Mouse (Mus musculus): ENCODE measurements around the gene Rgs6. TPM values are rescaled to one million over a fixed set of nuclear protein-coding genes. Genes with fewer than 3 reads are reported as not detected.

Gene Rgs6
- polyA plus RNA-seq, 1 experiment from 2014 or later = 1.9 TPM

DNA sequence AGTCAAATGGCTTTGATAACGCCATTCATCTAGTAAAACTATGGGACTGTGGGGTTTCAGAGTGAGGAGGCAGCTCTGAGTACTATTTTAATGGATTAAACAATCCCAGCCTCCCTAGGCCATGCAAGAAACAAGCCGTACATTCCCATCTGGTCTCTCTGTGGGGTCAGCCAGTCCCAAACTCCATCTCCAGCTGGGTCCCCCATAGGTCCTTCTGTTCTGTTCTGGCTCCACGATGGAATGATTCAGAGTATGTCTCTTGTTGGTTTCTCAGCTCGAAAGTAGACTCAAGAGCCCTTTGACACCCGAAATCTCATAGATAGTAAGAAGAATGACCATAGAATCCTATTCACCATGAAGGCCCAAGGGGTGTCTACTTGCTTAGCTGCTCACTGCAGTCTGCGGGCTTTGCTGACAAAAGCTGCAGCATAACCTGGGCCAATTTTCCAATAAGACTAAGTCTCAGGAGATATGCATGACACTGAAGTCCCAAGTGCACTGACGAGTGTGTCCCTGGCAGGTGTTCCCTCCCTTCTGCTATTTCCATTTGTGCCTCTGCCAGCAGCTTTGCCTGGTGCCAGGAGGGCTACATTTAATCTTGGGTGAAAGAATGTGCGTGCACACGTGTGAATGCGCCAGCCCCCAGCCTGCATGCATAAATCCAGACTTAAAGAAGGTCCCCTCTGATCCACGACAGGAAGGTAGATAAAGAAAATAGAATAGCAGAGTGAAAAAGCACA is 522.0 kb downstream of the Rgs6 start:
- H3K27me3 ChIP-seq = peaks cover 6% of the 10 kb centered on the region
- in situ Hi-C loops (cut with MboI; ENCODE audit: low pct_unique_long_range_greater_than_20kb) = loop anchor here (5.0 to 25.0 kb wide), 2 partner anchors 382 to 652 kb away; partner anchors contain the start of gene Papln
- CTCF ChIA-PET = no interaction called here
- DNase-seq (ENCODE audit: low read depth, low spot score) (no peak), ATAC-seq (no peak)
- TF ChIP-seq CTCF (IDR thresholded peaks at IDR 0.05) = no peak
- POLR2A ChIA-PET = no interaction called here

DNA sequence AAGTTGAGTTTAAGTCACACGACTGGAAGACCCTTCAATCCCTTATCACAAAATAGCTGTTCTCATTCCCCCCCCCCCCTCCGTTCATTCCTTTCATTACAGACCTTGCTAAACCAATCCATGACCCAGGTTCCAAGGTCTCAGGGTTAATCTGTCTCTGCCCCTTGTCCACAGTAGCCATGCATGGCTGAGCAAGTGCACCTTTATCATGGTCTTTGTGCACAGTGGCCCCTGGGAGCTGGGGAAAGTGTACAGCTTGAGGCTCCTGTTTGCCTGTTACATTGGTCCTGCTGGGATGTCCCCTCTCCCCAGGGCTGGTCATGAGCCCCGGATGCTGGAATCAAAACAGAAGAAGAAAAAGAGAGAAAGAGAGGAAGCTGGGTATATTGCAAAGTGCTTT is 522.6 kb downstream of the Rgs6 start:
- DNase-seq (ENCODE audit: low read depth, low spot score) = no peak
- CTCF ChIA-PET = no interaction called here
- no peak for TF ChIP-seq CTCF (IDR thresholded peaks at IDR 0.05)
- ATAC-seq = no peak
- in situ Hi-C loops (cut with MboI; ENCODE audit: low pct_unique_long_range_greater_than_20kb) = loop anchor here (5.0 to 25.0 kb wide), 2 partner anchors 382 to 652 kb away; partner anchors contain the start of gene Papln
- POLR2A ChIA-PET = no interaction called here
- H3K27me3 ChIP-seq = peaks cover 6% of the 10 kb centered on the region

DNA sequence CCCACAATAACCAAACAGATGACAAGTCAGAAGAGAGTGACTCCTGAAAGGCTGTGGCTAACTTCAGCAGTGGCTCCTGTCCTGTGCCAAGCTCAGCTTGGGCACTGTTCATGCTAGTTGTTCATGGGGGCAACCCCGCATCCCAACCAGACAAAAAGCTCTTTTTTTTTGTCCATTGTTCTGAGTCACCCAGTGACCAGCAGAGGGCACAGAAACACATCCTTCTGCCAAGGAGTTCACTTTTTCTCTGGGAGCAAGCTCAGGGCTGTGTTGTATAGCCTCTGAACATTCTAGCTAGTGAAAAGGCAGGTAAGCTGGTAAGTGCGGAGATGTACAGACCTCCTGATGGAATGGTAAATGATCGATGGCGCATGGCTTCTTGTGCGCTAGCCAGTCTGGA is 524.2 kb downstream of the Rgs6 start:
- no peak for ATAC-seq
- peak; percentile 42 for TF ChIP-seq CTCF (IDR thresholded peaks at IDR 0.05)
- H3K27me3 ChIP-seq = peaks cover 6% of the 10 kb centered on the region
- DNase-seq (ENCODE audit: low read depth, low spot score) = no peak
- POLR2A ChIA-PET = interaction anchor here (0.6 kb wide), 1 partner anchor 25 kb away, joined by 3 read pairs; no protein-coding TSS in a partner anchor
- CTCF ChIA-PET = interaction anchor here (0.8 to 1.2 kb wide), 3 partner anchors 8 to 387 kb away, joined by 3 read pairs; no protein-coding TSS in a partner anchor
- in situ Hi-C loops (cut with MboI; ENCODE audit: low pct_unique_long_range_greater_than_20kb) = loop anchor here (5.0 to 25.0 kb wide), 2 partner anchors 380 to 650 kb away; partner anchors contain the start of gene Papln

DNA sequence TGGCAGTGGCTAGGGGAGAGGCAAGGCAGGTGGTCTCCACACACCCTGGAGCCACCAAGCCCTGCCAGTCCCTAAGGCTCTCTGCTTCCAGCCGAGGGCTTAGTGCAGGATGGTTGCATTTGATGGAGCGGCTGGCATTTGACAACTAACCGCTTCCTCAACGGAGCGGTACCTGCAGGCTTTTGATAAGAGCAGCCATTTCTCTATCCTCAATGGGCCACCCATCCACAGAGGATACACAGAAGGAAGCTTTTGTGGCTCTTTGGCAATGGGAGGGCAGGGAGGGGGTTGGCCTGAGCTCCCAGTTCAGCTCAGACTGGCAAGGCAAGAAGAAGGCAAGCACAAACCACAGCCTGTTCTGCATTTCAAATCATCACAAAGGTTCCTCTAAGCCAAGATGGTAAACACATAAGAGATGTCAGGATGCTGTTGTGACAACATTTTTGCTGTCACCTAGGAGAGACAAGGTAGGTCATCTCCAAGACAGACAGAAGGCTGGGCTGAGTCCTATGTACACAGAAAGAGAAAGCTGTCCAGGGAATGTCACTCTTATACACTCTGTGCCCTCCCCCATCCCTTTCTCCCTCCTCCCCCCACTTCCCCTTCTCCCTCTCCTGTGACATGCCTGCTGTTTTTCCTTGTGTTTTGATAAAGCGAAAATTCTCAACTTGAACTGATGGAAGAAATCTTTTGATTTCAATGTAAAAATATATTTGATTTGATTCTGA is 525.0 kb downstream of the Rgs6 start:
- no peak for ATAC-seq
- H3K27me3 ChIP-seq = peaks cover 6% of the 10 kb centered on the region
- ChIA-PET CTCF (interaction anchor here (0.8 to 1.2 kb wide), 2 partner anchors 9 to 379 kb away, joined by 3 read pairs; no protein-coding TSS in a partner anchor), POLR2A (interaction anchor here (0.6 kb wide), 1 partner anchor 24 kb away, joined by 3 read pairs; no protein-coding TSS in a partner anchor)
- no peak for DNase-seq (ENCODE audit: low read depth, low spot score)
- in situ Hi-C loops (cut with MboI; ENCODE audit: low pct_unique_long_range_greater_than_20kb) = loop anchor here (5.0 to 25.0 kb wide), 2 partner anchors 379 to 649 kb away; partner anchors contain the start of gene Papln
- no peak for TF ChIP-seq CTCF (IDR thresholded peaks at IDR 0.05)

DNA sequence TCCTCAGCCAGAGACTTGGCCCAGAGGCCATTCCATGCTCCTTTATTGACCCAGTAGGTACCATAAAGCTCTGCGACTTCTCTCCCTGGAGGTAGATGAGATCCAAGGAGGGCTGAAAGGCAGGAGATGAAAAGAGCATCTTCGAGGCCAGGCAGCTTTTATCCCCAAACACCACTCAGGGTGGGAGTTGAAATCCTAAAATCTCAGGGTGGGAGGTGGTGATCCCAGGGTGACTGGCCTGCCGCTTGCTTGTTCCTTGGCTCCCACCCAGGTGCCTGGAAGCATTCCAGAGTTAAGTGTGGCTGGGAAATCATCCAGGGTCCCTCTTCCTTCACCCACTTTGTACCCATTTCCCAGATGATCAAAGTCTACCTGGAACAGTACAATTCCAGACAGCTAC is 525.9 kb downstream of the Rgs6 start:
- peaks cover 6% of the 10 kb centered on the region for H3K27me3 ChIP-seq
- POLR2A ChIA-PET = interaction anchor here (0.7 kb wide), 1 partner anchor 388 kb away, joined by 5 read pairs; no protein-coding TSS in a partner anchor
- in situ Hi-C loops (cut with MboI; ENCODE audit: low pct_unique_long_range_greater_than_20kb) = loop anchor here (5.0 to 25.0 kb wide), 2 partner anchors 378 to 648 kb away; partner anchors contain the start of gene Papln
- CTCF ChIA-PET = interaction anchor here (1.1 kb wide), 1 partner anchor 10 kb away, joined by 3 read pairs; no protein-coding TSS in a partner anchor
- DNase-seq (ENCODE audit: low read depth, low spot score) = no peak
- no peak for TF ChIP-seq CTCF (IDR thresholded peaks at IDR 0.05)
- ATAC-seq = no peak

DNA sequence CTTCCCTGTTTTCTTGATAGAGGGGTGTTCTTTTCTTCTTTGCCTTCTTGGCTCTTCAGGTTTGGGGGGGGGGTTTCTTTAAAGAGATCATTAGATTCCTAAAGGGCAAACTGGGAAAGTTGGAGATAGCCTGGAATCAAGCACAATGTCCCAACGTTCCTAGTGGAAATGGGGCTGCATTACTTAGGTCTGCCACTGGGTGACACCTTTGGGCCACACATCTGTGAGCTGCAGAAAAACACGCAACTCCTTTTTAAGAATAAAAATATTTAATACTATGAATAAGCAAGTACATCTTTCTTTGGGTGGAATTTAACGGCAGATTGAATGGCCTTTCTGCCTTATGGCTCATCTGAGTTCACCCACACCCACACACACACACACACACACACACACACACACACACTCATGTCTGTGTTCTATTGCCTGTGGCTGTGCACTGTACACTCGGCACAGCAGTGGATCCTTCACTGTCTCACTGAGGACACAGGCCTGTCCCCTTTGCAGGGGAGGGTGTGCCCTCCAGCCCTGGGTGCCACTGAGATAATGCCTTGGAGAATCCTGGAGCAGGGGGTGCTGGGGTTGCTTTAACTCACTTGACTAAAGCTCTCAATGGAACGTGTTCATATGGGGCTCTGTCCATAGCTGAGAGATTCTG is 526.4 kb downstream of the Rgs6 start:
- ATAC-seq (no peak), DNase-seq (ENCODE audit: low read depth, low spot score) (no peak)
- peak; percentile 88 for TF ChIP-seq CTCF (IDR thresholded peaks at IDR 0.05)
- in situ Hi-C loops (cut with MboI; ENCODE audit: low pct_unique_long_range_greater_than_20kb) = loop anchor here (5.0 to 25.0 kb wide), 2 partner anchors 378 to 648 kb away; partner anchors contain the start of gene Papln
- ChIA-PET CTCF (interaction anchor here (1.1 kb wide), 1 partner anchor 10 kb away, joined by 3 read pairs; no protein-coding TSS in a partner anchor), POLR2A (interaction anchor here (0.7 kb wide), 1 partner anchor 388 kb away, joined by 5 read pairs; no protein-coding TSS in a partner anchor)
- peaks cover 6% of the 10 kb centered on the region for H3K27me3 ChIP-seq

DNA sequence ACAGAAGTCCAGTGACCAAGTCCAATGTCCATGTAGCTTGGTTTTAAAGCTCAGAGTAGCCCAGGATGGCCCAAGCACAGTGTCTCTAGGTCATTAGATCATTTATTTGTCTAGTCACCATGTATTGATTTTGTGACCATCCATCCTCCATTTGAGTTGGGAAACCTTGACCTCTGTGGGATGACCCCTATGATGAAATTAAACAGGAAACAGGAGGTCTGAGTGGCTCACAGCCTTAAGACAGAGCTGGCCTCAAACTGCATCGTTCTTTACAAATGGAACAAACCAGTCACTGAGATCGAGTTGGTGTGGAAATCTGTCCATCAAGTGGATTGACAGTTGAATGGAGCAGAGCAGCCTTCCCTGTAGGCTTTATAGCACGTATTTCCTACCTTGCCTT is 536.0 kb downstream of the Rgs6 start:
- ATAC-seq (no peak), DNase-seq (ENCODE audit: low read depth, low spot score) (no peak)
- in situ Hi-C loops (cut with MboI; ENCODE audit: low pct_unique_long_range_greater_than_20kb) = loop anchor here (25.0 kb wide), 1 partner anchor 638 kb away; the partner anchor contains the start of gene Papln
- ChIA-PET POLR2A (no interaction called here), CTCF (interaction anchor here (0.7 to 1.0 kb wide), 2 partner anchors 10 to 36 kb away, joined by 3 read pairs; no protein-coding TSS in a partner anchor)
- no peak for TF ChIP-seq CTCF (IDR thresholded peaks at IDR 0.05)
- peaks cover 17% of the 10 kb centered on the region for H3K27me3 ChIP-seq

DNA sequence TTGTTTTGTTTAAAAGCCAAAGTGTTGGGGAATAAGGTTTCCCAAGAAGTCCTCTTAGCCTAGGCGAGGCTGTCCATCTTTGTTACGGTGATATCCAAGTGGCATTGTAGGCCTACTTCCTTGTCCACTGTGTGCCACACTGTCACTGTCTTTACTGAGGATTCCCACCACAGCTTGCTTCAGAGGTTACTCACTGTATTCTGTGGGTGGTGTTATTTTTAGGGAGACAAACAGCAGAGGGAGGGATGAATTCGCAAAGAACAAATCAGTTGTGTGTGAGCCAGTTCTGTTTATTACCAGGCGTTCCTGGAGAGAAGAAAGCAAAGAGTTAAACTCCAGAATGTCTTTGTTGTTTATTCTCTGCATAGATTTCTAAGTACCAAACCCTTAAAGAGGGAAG is 537.2 kb downstream of the Rgs6 start:
- ChIA-PET CTCF (interaction anchor here (1.0 kb wide), 1 partner anchor 37 kb away, joined by 3 read pairs; no protein-coding TSS in a partner anchor), POLR2A (no interaction called here)
- H3K27me3 ChIP-seq = peaks cover 17% of the 10 kb centered on the region
- in situ Hi-C loops (cut with MboI; ENCODE audit: low pct_unique_long_range_greater_than_20kb) = no loop called here
- DNase-seq (ENCODE audit: low read depth, low spot score) = no peak
- no peak for TF ChIP-seq CTCF (IDR thresholded peaks at IDR 0.05)
- no peak for ATAC-seq

DNA sequence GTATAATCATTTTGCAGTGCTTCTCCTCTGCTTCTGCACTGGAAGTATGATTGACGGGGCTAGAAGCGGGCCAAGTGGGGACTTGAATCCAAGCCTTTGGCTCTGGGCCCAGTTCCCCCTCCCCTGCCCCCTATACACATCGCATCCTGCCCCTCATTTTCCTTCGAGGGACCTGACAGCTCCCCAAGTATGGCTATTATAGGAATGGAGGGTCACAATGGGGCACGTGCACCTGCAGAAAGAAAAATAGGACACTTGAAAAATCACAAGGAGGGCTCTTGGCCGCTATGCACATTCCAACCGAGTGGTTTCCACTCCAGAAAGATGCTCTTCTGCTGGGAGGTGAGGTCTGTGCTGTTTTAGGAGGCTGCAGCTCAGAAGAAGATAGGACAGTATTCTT is 538.8 kb downstream of the Rgs6 start:
- TF ChIP-seq CTCF (IDR thresholded peaks at IDR 0.05) = no peak
- POLR2A ChIA-PET = no interaction called here

DNA sequence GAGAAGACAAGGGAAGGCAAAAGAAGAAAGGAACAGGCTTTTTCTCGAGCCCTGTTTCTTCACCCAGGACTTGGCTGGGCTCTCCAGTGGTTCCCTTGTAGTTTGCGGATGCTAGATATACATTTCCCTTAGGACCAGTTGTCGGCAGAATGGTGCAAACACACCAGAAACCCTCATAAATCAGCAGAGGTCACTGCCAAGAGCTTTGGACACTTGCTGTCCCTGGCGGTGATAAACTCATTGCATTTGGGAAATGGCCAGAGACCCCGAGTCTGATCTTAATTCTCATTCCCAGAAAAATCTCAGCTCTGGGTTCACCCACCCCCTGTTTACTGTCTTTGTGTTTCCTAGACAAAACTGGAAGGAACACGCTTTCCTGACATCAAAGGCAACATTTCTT is 539.9 kb downstream of the Rgs6 start:
- ATAC-seq = no peak
- in situ Hi-C loops (cut with MboI; ENCODE audit: low pct_unique_long_range_greater_than_20kb) = no loop called here
- ChIA-PET CTCF (no interaction called here), POLR2A (no interaction called here)
- TF ChIP-seq CTCF (IDR thresholded peaks at IDR 0.05) = no peak
- no peak for DNase-seq (ENCODE audit: low read depth, low spot score)
- peaks cover 14% of the 10 kb centered on the region for H3K27me3 ChIP-seq

More for the DNA sequence above, 538.8 kb downstream of the Rgs6 start:
- H3K27me3 ChIP-seq = peaks cover 14% of the 10 kb centered on the region
- in situ Hi-C loops (cut with MboI; ENCODE audit: low pct_unique_long_range_greater_than_20kb) = no loop called here
- CTCF ChIA-PET = no interaction called here
- ATAC-seq (no peak), DNase-seq (ENCODE audit: low read depth, low spot score) (no peak)

Measured in Patski (cell line).